Mouse (Mus musculus) heart, postnatal 14 days (tissue): ENCODE measurements around the gene Tbc1d10c. TPM values are rescaled to one million over a fixed set of nuclear protein-coding genes. Genes with fewer than 3 reads are reported as not detected.
A peak's percentile ranks its signal among the peaks of the same experiment; 100 is the strongest.

ENCODE experiments used
- DNase-seq, 2 experiments: peaks; one replicate each; pipeline ENCODE4 v3.0.0; 2021 to 2022
- intact Hi-C: fragments of 180-260 bp; cut with DNase I; formaldehyde crosslinking; loops from one replicate; pipeline ENCODE4 v1.15.1; 2025
- total RNA-seq, 2 experiments: library from RNA; stranded (reverse); gene quantifications; 2 replicates each; pipeline ENCODE4 v1.2.3; 2021

The Tbc1d10c gene
- total RNA-seq, 2 experiments from 2014 or later = 4.0 to 7.5 TPM

DNA sequence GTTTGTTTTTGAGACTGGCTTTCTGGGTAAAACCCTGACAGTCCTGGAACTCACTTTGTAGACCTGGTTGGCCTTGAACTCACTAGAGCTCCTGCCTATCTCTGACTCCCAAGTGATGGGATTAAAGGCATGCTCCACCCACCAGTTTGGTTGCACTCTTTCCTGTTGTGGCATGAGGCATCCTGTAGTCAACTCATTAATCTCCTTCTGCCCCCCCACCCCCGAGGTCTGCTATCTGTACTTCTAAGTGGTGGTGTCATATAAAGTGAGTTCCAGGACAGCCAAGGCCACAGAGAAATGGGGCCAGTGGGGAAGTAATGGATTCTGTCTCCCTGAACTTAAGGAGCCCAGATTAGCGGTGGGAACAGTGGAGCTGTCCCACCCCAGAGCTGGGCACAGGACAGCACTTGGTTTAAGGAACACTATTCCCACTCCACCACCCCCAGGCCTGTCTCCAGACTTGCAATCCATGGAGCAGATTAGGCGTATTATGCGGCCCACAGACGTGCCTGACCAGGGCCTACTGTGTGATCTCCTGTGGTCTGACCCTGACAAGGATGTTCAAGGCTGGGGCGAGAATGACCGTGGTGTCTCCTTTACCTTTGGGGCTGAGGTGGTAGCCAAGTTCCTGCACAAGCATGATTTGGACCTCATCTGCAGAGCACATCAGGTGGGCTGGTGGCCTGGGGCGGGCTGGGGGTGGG lies 3.1 kb upstream of the Tbc1d10c start:
- intact Hi-C loops = no loop called here
- no peak for DNase-seq

DNA sequence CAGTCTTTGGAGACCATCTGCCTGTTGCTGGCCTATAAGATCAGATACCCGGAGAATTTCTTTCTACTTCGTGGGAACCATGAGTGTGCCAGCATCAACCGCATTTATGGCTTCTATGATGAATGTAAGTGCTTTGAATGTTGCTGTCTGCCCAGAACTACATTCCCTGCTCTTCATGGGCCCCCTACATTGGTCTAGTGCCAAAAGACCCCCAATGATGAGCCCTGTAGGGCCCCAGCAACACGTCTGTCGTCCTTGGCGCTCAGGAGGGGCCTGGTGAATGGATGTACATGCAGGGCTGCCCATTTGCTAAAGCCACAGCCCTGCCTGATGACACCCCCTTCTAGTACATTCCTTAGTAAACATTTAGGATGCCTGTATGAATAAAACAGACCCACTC lies 2.0 kb upstream of the Tbc1d10c start:
- no peak for DNase-seq
- intact Hi-C loops = no loop called here

DNA sequence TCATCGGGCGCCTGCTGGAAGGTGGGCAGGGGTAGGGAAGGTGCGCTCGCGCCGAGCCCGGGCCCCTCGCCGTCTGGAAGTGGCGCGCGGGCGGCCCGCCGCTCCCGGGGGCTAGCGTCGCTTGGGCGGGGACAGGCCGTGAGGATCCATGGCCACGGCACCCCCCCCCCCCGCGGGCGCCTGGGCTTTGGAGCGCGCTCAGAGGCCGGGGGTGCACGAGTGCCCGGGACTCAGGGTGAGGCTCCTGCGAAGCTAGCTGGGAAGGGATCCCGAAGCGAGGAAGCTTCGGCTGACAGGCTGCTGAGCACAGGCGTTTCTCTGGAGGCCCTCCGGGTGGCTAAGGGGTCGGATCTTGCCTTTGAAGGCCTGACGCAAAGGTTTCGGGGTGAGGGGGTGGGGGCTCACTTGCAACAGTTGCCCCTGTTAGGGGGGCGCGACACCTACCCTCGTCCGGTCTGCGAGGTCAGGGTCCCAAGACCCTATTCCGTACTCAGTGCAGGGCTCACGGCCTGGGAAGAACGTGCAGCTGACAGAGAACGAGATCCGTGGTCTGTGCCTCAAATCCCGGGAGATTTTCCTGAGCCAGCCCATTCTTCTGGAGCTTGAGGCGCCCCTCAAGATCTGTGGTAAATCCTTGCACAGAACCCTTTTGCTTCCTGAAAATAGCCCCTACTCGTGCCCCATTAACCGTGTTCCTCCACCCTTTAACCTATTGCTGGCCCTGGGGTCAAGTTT lies 1.3 kb upstream of the Tbc1d10c start:
- intact Hi-C loops = no loop called here
- DNase-seq = no peak

DNA sequence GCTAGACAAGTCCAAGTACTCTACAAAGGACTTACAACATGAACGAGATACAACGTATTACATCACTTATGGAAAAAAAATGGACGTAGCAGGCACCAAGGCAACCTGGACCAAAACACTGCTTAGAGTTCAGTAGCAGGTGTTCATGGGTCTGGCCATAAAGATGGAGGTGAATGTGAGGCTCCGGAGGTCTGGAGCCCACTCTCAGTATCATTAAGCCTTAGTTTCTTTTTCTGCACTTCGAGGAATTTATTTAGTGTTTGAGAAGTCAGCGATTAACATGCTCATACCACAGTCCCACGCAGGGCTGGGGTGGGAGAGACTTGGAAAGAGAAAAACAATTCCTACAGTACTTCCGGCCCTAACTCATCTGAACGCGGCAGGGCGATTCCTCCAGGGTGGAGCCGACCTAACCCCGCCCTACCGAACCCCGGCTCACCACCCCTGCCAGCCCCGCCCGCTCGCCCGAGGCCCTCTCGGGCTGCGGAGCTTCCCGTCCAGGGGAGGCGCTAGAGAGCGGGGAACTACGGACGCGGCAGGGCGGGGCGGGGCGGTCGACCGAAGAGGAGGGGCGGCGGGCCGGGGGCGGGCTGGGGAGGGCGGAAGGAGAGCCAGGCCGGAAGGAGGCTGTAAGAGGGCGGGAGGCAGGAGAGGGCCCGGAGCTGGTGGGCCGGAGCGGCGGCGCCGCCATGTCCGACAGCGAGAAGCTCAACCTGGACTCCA lies 605 bp upstream of the Tbc1d10c start, which contains the start of gene Ppp1ca:
TSS of gene Ppp1ca (plus strand) at position 538 of the 723 bp plus-strand sequence.
- intact Hi-C loops = no loop called here
- DNase-seq = peak; percentile 99

DNA sequence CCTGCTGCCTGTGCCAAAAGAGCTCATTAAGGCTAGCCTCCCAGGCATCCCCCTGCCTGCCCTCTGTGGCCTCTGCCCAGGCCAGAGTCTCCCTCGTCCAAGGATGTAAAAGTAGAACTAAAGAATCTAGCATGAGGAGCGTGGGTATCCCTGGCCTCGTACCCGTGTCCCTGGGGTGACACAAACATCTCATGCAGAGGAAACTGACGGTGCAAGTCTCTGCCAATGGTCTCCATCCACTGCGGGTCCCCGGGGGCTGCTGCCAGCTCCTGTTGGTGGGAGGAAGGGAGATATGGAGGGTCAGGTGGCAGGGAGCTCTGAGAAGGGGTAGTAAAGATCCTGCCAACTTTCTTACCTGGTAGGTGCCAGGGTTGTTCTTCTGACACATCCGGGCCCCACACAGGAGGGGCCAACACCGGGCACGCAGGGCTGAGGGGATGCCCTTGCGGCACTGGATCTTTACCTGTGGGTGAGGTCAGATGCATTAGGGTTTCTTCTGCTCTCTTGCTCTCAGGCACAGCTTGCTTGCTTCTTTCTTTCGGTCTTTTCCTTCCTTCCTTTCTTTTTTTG lies 1.9 kb downstream of the Tbc1d10c start:
- no peak for DNase-seq
- intact Hi-C loops = no loop called here

DNA sequence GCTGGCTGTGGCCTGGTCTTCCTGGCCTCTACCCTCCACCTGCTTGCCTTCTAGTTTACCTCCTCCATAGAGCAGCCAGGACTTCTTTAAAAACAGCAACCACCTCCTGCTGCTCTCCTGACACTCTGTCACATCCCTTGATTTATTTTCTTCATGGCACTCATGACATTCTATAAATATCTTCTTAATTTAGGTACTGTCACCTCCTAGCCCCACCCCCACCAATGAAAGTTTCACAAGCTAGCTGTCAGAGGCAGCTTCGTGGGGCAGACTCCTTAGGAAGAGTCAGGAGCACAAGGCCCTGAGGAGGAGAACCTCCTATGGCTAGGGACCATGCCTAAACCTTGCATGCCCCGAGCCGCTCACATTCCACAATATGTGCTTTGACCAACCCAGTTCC lies 3.8 kb downstream of the Tbc1d10c start:
- DNase-seq = no peak
- intact Hi-C loops = no loop called here

DNA sequence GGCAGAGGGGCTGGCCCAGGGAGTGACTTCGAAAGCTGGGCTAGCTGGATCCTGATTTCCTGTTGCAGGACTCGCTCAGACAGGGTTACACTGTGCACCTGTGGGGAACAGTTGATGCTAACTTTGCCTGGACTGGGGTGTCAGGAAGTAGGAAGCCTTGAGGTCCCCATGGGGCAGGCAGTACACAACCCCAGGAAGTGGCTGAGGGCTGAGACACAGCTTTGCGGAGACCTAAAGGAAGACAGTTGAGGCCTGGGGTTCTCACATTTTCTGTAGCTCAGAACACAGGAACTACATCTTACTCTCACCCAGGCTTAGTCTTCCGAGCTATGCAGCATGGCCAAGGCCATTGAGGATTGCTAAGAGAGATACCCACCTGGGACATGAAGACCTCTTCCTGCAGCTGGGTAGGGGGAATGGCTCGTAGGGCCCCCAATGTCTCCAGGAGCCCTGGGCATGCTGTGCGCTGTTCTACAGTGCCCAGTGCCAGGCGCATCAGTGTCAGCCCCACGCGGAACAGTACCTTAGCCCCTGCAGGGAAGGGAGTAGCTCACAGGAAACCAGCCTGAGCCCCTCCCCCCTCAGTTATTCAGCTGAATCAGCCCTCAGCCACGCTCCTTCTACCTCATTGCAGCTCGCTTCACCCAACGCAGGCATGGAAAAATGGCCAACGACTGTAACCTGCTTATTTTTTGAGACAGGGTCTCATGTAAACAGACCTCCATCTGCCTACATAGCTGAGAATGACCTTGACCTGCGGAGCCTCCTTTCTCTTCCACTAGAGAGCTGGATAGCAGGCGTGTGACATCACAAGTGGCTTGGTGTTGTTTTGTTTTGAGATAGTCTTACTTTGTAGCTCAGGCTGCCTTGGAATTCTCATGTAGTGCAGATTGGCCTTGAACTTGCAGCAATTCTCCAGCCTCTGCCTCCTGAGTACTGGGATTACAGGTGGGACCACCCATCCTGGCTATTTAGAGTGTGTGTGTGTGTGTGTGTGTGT lies 5.8 kb downstream of the Tbc1d10c start:
- no peak for DNase-seq

DNA sequence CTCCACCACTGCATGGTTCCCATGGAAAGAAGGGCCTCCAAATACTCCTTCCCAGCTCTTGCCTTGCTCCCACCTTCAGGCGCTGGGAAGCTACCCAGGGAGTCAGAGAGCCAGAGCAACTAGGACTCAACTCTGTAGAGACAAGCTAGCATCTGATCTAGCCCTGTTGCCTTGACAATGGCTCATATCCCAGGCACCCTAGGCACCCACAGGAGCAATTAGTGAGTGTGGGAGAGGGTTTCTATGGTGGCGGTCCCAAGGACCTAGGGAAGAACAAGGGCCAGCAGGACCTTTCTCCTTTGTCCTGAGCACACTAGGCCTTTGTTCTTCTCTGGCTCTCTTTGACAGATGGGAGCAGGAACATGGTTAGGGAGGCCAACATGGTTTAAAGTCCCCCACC lies 7.4 kb downstream of the Tbc1d10c start:
- DNase-seq = no peak
- intact Hi-C loops = no loop called here

More for the DNA sequence above, 5.8 kb downstream of the Tbc1d10c start:
- intact Hi-C loops = no loop called here

DNA sequence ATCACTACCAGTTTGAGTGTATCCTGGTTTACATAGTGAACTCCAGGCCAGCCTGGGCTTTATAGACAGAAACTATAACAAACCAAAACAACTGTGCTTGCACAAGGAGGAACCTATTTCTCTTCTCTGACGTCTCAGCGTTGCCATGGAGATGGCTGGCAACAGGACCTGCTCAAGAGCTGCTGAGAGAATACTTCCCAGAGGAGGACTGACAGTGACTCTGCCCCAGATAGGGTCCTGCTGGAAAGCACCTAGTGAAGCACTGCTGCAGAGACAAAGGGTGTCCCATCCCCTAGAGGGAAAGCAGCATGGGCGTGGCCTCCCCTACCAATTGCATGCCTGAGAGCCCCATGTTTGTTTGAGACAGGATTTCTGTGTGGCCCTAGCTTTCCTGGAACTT lies 9.2 kb downstream of the Tbc1d10c start:
- DNase-seq = peak; percentile 45 to 59
- intact Hi-C loops = no loop called here

DNA sequence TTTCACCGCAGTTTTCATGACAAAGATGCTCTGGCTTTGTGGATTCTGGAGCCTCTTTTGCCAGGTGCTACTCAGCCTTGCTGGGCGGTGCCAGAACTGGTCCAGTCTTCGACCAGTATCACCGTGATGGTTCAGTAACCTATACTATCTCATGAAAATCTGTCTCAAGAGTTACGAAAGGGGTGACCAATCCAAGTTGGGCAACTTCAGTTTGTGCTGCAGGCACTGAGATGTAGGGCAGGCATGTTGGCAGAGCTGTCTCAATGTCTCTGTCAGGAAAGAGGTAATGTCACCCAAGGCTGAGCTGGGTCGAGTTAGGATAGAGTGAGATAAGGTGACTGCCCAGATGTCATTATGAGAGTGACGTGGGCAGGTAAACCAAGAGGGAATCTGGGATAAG lies 10.7 kb downstream of the Tbc1d10c start:
- intact Hi-C loops = no loop called here
- DNase-seq = no peak

DNA sequence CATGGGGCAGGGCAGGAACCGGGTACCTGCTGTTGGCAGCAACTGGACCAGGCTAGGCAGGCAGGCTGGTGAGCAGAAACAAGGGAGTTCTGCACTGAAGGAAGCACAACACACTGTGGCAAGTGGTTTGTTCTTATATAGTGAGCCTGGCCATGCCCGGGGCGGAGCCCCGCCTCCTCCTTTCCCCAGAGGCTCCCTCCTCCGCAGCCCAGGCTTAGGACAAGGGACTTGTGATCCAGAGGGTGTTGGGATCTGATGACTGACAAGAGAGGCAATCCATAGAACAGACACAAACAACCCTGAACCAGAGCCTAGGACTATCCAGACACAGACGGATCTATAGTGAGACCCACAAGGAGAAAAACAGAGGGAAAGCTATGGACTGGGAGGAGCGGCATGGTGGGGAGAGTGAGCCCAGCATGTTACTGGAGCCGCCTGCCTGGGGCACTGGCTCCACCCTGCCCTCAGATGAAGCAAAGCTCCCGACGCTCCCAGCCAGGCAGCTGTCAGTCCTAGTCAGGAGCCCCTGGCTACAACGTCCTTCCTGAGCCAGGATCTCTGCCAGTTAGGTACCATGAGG lies 15.6 kb downstream of the Tbc1d10c start, which contains the start of gene Carns1:
TSS of gene Carns1 (minus strand) at position 112 of the 580 bp plus-strand sequence.
- intact Hi-C loops = no loop called here
- DNase-seq = peak; percentile 55 to 70

DNA sequence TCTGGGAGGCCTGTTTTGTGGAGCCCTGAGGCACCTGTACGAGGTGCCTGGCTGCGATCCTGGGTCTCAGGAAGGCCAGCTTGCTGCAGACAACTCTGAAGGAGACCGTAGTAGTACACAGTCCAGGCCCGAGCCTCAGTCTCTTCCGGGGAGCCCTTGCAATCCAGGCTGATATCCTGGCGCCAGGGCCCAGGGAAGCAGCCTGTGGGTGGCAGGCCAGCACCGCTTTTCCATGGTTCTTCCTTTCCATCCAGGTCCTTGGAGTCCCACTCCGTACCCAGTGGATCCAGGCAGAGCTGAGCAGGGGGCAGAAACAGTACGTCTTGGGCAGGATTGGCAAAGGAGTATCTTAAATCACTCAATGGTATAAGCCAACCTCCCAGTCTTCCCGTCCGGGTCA lies 18.2 kb downstream of the Tbc1d10c start:
- intact Hi-C loops = loop anchor here (5.0 kb wide), 1 partner anchor 54 kb away; no protein-coding TSS in a partner anchor
- DNase-seq = no peak

DNA sequence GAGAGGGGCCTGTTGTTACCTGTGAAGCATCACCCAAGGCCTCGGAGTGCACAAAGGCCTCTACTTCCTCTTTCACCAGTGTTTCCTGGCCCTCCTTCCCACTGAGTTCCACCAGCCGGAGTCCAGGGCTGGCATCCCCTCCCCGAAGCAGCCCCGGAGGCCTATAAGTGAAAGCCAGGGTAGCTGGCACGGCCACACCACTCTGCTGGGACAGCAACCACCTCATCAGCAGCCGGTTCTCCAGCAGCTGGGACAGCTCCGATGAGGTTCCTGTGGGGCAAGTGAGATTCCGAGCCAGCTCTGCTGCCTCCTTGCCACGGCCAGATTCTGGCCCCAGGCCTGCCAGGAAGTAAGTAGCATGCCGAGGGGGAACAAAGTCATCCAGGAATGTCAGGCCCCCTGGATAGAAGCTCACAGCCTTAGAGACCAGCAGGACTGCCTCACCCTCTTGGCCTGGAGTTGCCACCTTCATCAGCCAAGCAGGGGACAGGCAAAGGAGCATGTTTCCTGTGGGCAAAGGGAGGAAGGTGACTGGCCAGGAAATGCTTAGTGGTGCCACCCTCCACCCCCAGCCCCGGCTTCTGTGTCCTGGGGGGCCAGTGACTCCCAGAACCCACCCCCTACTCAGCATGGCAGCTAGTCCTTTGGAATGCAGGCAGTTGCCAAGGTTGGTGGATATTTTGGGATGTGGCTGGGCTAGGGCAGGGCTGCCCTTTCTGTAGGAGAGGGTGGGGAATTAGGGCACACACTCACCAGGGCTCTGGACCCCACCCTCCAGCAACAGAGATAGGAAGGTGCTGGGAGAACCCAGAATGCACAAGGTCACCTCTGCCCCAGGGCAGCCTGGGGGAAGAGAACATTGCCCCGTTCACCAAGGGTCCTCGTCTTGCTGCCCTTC lies 19.4 kb downstream of the Tbc1d10c start:
- peak in 1 of 2 experiments; percentile 66 for DNase-seq
- intact Hi-C loops = loop anchor here (1.0 to 5.0 kb wide), 2 partner anchors 17 to 56 kb away; no protein-coding TSS in a partner anchor

DNA sequence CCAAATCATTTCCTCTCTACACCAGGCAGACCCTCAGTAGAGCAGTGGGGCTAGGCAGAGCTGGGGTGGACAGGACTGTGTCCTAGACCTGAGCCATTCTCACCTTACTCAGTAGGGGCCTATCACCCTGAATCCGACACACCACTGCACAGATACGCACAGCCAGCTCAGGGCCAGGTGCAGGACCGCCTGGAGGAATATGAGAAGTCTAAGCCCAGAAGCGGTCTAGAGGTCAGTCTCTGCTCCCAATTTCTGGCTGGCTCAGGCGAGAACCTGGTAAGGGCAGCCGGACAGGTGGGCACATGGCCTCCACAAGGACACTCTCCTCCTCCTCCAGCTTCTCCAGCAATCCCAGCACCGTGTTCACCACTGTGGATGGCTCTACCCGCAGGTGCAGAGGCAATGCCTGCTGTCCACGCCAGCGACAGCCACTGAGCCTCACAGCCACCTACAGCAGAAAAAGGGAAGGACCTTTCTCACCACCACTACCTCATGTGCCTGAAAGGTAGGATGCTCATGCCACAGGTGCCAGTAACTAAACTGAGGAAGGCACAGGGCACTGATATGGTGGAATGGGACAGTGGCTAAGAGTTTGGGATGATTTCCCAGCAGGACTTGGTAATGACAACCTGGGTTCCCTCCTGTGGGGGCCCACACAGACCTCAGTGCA lies 20.2 kb downstream of the Tbc1d10c start:
- intact Hi-C loops = loop anchor here (1.0 to 5.0 kb wide), 2 partner anchors 17 to 56 kb away; no protein-coding TSS in a partner anchor
- no peak for DNase-seq

DNA sequence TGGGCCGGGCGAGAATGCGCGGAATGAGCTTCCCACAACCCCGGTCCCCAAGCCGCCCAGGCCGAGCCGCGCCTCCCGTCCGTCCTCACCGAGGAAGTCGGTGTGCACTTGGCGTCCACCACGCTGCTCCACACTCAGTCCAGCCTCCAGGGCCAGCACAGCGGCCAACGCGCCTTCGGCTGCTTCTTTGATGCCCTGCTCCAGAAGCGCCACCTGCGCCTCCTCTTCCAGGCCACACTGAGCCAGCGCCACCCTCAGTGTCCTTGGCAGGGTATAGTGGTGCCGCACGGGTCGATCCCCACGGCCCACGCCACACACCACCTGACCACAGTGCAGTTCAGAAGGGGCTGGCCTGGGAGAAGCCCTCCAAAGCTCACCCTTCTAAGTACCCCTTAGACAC lies 21.3 kb downstream of the Tbc1d10c start:
- intact Hi-C loops = loop anchor here (5.0 kb wide), 1 partner anchor 57 kb away; no protein-coding TSS in a partner anchor

DNA sequence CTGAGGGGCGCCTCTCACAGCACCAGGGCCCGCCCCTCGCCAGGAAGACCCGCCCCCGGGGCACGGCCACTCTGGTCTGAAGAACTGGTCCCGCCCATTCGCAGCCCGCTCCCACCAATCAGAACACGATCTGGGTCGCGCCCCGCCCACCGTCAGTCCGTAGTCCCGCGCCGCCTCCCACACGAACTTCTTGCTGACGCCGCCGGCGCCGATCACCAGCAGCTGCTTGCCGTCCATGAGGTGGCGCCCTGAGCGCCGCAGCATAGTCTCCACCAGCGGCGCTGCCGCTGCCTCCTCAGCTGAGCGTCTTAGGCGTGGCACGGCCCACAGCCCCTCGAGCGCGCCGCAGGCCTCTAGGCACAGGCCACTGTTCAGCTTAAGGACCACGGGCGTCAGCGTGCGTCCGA lies 21.7 kb downstream of the Tbc1d10c start:
- intact Hi-C loops = no loop called here
- DNase-seq = peak; percentile 99 to 100

More for the DNA sequence above, 21.3 kb downstream of the Tbc1d10c start:
- DNase-seq = no peak
